Mouse (Mus musculus) E14TG2a.4 (cell line): Measurements from ENCODE around the gene Tead1.

Source experiments
- H3K27me3 ChIP-seq: 2 replicates; pipeline ENCODE4 v1.6.1; 2014; ENCODE audit warnings: low read length, control low read depth; ENCODE audit not compliant: insufficient read depth
- H3K36me3 ChIP-seq: 2 replicates; pipeline ENCODE4 v1.6.1; 2014; ENCODE audit warnings: low read length, control low read depth; ENCODE audit not compliant: insufficient read depth
- H3K4me1 ChIP-seq: replicated peaks from 2 replicates; pipeline ENCODE4 v1.6.1; 2014; ENCODE audit warnings: low read depth, low read length, control low read depth
- H3K4me3 ChIP-seq: replicated peaks from 2 replicates; pipeline ENCODE4 v1.5.1; 2014; ENCODE audit warnings: mild to moderate bottlenecking, low read length
- H3K9me3 ChIP-seq: 2 replicates; pipeline ENCODE4 v1.6.1; 2014; ENCODE audit warnings: low read length, control low read depth
- CTCF ChIP-seq: conservative IDR thresholded peaks from 2 replicates; pipeline ENCODE4 v1.5.1; 2014; ENCODE audit warnings: low read length
- NANOG ChIP-seq: IDR thresholded peaks from 2 replicates; pipeline ENCODE4 v1.6.1; 2014; ENCODE audit warnings: borderline replicate concordance, low read length, mixed read lengths
- POU5F1 ChIP-seq: IDR thresholded peaks from 2 replicates; pipeline ENCODE4 v1.6.1; 2014; ENCODE audit warnings: low read length, borderline replicate concordance

Gene Tead1

DNA sequence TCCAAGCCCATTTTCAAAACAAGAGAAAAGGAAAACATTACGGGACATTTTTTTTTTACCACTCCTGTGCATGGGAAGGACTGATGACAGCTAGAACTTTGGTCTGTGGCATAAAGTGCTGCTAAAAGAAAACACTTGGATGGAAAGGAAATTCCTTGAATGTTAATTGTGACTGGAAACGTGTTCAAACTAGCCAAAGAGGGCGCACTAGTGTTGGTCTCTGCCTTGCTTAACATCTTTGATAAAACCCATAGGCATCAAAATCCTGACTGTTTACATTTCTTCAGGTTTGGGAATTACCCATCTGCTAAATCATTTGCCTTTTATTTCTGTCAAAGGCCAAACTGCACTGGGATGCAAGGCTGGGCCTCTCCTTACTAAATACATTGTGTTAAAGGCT is 276.8 kb downstream of the Tead1 start:
- peaks cover 60% of the 10 kb centered on the region for H3K27me3 ChIP-seq
- H3K36me3 ChIP-seq: no peaks in the 10 kb centered on the region
- H3K4me3 ChIP-seq: no peak overlapping the region
- H3K4me1 ChIP-seq: peaks cover 17% of the 10 kb centered on the region
- no peak for TF ChIP-seq NANOG
- TF ChIP-seq CTCF: no peak
- TF ChIP-seq POU5F1: no peak
- H3K9me3 ChIP-seq: 0 out of 2 replicates have a peak, but pooled peaks cover under 1% of the 10 kb centered on the region
